Mouse (Mus musculus) c-Kit-negative CD71-positive TER-119-positive erythroid progenitor cells, embryonic 14.5 days (primary cell): ENCODE results near the gene AC161166.1.
"Not testable (repeated sequence)": the region's sequence is repeated elsewhere in the genome, so short reads cannot be mapped to it uniquely, and the experiment has no call there.

Experiments used
- DNase-seq: peaks from one replicate; pipeline ENCODE4 v3.0.0-alpha.2; 2013; ENCODE audit warnings: low read depth, low spot score

AC161166.1 gene

DNA sequence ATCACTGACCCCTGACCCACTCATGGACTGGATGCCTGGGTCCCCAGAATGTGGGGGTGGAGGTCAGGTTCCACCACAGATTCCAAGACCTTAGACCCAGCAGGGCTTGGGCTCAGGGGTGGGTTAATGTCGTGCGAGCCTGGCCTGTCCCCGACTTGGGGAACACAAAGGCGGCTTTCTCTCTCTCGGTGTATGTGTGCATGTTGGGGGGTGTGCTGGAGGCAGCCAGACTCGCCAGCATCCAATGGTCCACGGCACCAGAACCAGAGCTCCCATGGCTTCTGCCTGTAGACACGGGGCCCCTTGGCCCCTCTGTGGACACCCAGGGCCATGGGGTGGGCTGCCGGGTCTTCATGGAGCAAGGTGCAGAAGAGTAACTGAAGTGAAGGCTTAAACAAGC is 26.8 kb downstream of the AC161166.1 start:
- no peak for DNase-seq

DNA sequence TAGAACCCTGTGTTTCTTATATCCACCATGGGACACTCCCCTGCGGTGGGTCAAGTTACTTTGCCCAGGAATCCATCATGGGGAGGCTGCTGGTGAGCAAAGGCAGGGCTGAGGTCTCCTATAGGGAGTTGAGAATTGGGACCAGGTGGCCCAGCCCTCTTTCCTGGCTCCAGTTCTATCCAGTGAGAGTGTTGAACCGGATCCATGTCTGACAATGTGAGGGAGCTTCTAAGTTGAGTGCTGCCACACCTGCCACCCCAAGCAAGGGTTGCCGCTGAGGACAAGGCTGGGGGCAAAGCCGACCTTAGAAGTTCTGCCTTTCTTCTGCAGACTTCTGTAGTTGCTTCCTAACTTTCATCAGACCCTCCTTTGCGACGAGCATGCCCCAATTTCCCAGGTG is 29.0 kb downstream of the AC161166.1 start:
- not testable (repeated sequence) for DNase-seq

- DNase-seq: no peak
These were observed 29.8 kb downstream of the AC161166.1 start for GRCm38 (mm10) chr7:24482208-24483020.

- DNase-seq: no peak
These were observed 30.6 kb downstream of the AC161166.1 start, which contains the start of gene Cadm4 for GRCm38 (mm10) chr7:24481474-24482207. TSS of gene Cadm4 (plus strand) at chr7:24482023.

DNA sequence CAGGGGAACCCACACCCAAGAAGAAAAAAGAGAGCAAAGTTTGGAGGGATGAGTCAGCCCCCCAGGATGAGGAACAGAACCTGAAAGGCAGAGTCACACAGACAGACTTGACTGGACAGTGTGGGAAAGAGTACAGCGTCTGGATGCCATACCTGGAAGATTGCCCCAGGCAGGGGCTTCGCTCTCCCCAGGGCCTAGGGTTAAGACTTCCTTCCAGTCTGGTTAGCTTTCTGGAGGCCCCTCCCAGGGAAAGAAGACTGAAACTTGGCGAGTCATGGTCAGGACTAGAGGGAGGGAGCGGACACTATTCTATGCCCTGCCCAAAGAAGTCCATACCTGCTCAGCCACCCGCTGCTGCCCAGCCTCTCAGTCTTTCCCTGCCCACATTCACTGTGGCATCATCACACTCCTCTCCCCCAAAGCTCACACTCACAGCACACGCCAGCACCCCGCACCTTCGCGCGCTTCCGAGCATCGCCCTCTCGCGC is 31.2 kb downstream of the AC161166.1 start:
- no peak for DNase-seq

DNA sequence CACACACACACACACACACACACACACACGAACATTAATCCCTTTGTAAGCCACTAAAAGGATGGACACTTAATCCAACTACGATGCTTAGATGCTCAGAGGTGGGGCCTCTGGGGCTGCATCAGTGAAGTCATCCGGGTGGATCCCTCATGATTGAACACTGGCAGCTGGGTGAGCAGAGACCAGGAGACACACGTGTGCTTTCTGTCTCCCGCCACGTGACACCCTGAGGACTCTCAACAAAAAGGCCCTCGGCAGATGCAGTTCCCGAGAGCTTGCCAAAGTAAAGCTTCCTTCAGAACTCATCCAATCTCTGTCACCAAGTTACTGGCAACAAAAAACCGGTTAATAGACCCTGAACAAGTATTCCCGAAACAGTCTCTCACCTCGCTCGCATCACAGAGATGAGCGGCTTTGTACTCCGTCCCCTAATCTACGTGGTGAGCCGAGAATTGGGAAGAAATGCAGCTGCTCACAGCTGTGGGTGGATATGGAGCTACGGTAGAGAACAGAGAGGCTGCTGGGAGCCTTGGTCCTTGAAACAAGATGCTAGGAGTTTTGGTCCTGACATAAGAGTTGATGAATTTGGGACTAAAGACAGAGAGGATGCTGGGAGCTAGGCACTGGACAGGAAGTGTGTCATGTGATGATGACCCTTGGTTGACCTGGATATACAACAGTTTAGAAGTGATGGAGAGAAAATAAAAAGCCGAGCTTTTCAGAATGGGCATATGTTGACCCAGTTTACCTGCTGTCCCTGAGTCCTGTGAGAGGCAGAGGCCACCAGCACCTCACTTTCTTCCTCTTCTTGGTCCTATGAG is 31.9 kb downstream of the AC161166.1 start:
- no peak for DNase-seq

- no peak for DNase-seq
These were observed 32.6 kb downstream of the AC161166.1 start for GRCm38 (mm10) chr7:24479685-24480084.

GRCm38 (mm10) chr7:24478911-24479310 is 33.3 kb downstream of the AC161166.1 start:
- no peak for DNase-seq

- no peak for DNase-seq
These were observed 35.4 kb downstream of the AC161166.1 start for GRCm38 (mm10) chr7:24476856-24477255.

DNA sequence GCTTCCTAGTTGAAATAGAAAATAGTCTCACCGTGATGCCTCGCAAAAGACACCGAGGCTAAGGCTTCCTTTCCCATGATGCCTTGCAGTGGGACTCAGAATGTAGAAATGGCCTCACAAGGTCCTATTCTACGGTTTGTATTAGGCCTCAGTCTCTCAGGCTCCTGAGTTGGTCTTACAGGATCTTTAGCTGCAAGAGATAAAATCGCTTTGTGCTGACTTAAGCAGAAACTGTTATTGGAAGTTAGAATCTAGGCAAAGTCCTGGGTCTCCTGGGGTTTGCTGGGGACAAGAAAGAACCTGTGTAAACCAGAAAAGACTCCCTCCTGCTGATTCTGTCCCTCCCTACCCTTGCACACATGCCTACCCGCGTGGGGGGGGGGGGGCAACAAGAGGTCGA is 35.9 kb downstream of the AC161166.1 start:
- no peak for DNase-seq

- DNase-seq: no peak
These were observed 37.3 kb downstream of the AC161166.1 start for GRCm38 (mm10) chr7:24474811-24475506.

- DNase-seq: no peak
These were observed 38.2 kb downstream of the AC161166.1 start for GRCm38 (mm10) chr7:24473913-24474529.

DNA sequence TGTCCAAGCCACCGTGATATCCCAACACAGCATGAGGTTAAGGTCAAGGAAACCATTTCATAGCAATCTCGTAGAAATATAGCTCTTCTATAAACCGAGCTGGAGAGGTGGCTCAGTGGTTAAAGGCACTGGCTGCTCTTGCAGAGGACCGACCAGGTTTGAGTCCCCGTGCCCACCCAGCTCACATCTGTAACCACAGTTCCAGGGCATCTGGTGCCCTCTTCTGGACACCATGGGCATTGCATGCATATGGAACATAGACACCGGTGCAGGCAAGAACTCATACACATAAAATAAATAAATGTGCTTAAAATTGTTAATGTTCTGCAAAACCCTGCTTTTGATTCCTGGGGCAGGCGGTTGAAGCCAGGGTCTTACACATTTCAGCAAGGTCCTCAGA is 39.3 kb downstream of the AC161166.1 start:
- peak; percentile 33 for DNase-seq

- no peak for DNase-seq
These were observed 39.8 kb downstream of the AC161166.1 start for GRCm38 (mm10) chr7:24472442-24472841.

DNA sequence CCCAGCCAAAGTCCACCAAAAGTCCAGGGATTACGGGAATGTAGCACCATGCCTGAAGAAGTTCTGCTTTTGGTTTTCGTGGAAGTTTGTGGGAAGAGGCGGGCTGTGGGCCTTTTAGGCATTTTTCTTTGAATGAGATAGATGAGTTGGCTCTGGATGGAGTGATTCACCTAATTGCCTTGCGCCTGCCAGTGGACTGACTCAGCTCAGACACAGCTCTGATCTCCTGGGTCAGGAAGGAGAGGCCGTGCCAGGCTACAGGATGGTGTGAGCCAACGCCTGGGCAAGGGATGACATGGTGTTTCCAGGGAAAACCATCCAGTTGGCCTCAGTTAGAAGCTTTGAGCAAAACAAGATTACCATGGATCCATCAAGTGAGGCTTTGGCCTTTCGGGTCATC is 41.9 kb downstream of the AC161166.1 start:
- no peak for DNase-seq

GRCm38 (mm10) chr7:24469126-24469525 is 43.1 kb downstream of the AC161166.1 start:
- peak; percentile 31 for DNase-seq

DNA sequence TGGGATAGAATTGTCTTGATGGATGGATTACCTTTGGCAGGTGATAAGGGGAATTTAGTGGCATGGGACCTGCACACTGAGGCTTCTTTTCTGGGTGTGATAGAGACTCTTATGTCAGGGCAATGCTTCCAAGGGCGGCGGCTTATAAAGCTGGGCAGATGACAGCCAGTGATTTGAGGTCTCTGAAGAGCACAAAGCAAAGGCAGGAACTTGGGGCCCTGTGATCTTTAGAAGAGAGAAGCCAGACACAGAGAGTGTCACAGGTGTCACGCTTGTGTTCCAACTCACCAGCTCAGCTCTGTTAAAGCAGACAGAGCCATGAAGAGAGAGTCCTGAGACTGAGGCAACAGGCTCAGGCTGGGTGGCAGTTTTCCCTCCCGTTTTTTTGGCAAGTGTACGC is 44.4 kb downstream of the AC161166.1 start:
- DNase-seq: no peak

- DNase-seq: no peak
These were observed 45.4 kb downstream of the AC161166.1 start for GRCm38 (mm10) chr7:24466835-24467234.

GRCm38 (mm10) chr7:24462388-24463319 is 49.6 kb downstream of the AC161166.1 start, which contains the start of gene Plaur:
TSS of gene Plaur (plus strand) at chr7:24462484.
- DNase-seq: no peak
